Mouse (Mus musculus) intestine, postnatal 0 days (tissue): ENCODE data around the gene Herpud2. TPM values are rescaled to one million over a fixed set of nuclear protein-coding genes. Genes with fewer than 3 reads are reported as not detected.

Source experiments
- ATAC-seq: fragments of 200-750 bp; cut with Nextera tagmentation; 2 replicates; pipeline ENCODE4 v1.8.0; 2017; ENCODE audit warnings: mild to moderate bottlenecking, moderate TSS enrichment, moderate library complexity
- H3K27ac ChIP-seq: fragments of 300-500 bp; sonication (generic); 2 replicates; pipeline ENCODE4 v1.5.1; 2014; ENCODE audit warnings: mild to moderate bottlenecking, low read depth, low read length, moderate library complexity
- H3K27me3 ChIP-seq: fragments of 300-500 bp; sonication (generic); replicated peaks from 2 replicates; pipeline ENCODE4 v1.6.1; 2014; ENCODE audit warnings: low read length, mixed read lengths; ENCODE audit not compliant: control insufficient read depth, insufficient read depth
- H3K36me3 ChIP-seq: fragments of 300-500 bp; sonication (generic); 2 replicates; pipeline ENCODE4 v1.6.1; 2014; ENCODE audit warnings: mild to moderate bottlenecking, moderate library complexity; ENCODE audit not compliant: control insufficient read depth, insufficient read depth
- H3K4me1 ChIP-seq: fragments of 300-500 bp; sonication (generic); replicated peaks from 2 replicates; pipeline ENCODE4 v1.6.1; 2014; ENCODE audit warnings: antibody characterized with exemption, low read length, mixed read lengths; ENCODE audit not compliant: control insufficient read depth, insufficient read depth
- H3K4me2 ChIP-seq: fragments of 300-500 bp; sonication (generic); replicated peaks from 2 replicates; pipeline ENCODE4 v1.6.1; 2014; ENCODE audit warnings: low read depth, mild to moderate bottlenecking, moderate library complexity
- H3K4me3 ChIP-seq: fragments of 300-500 bp; sonication (generic); 2 replicates; pipeline ENCODE4 v1.5.1; 2014; ENCODE audit warnings: low read depth, low read length
- H3K9ac ChIP-seq: fragments of 300-500 bp; sonication (generic); 2 replicates; pipeline ENCODE4 v1.6.1; 2014; ENCODE audit warnings: mild to moderate bottlenecking, low read depth, low read length
- H3K9me3 ChIP-seq: fragments of 300-500 bp; sonication (generic); 2 replicates; pipeline ENCODE4 v1.6.1; 2016; ENCODE audit warnings: mixed run types; ENCODE audit not compliant: control insufficient read depth
- CTCF ChIP-seq: sonication (generic); IDR thresholded peaks from 2 replicates; pipeline ENCODE4 v1.5.1; 2016; ENCODE audit warnings: low read depth, mild to moderate bottlenecking, control low read depth, antibody characterized with exemption, moderate library complexity
- WGBS: fragments of 180-500 bp; shearing (Covaris S2); extraction: QIAGEN DNeasy Blood & Tissue Kit; methylation state at CpG from one replicate; pipeline ENCODE4 v1.1.7; 2014; 5-methylcytosine and 5-hydroxymethylcytosine counted together
- polyA plus RNA-seq: library from polyadenylated mRNA; unstranded; fragments of >200 nt; fragmentation: Nextera tagmentation; extraction: Ambion mirVana; gene quantifications from 2 replicates; pipeline ENCODE4 v1.2.1, GENCODE M21; 2015

Herpud2 gene
- polyA plus RNA-seq, 1 experiment from 2014 or later = 21.9 TPM

- ATAC-seq = no peak
- TF ChIP-seq CTCF = peak; percentile 93
- H3K4me1 ChIP-seq = no peaks in the 10 kb centered on the region
- no peak overlapping the region for H3K9ac ChIP-seq
- no peaks in the 10 kb centered on the region for H3K9me3 ChIP-seq
- H3K27me3 ChIP-seq = no peaks in the 10 kb centered on the region
- no peak overlapping the region for H3K4me2 ChIP-seq
- H3K27ac ChIP-seq = no peak overlapping the region
- peaks cover 39% of the 10 kb centered on the region for H3K36me3 ChIP-seq
- no peak overlapping the region for H3K4me3 ChIP-seq
Observed at GRCm38 (mm10) chr9:25104638-25105037, 47.0 kb downstream of the Herpud2 start.

- WGBS = 84% methylated on average over 1 of the region's 1 CpGs
Observed at GRCm38 (mm10) chr9:25102881-25103280, 48.7 kb downstream of the Herpud2 start.

GRCm38 (mm10) chr9:25090853-25091252 is 60.8 kb downstream of the Herpud2 start:
- Histone ChIP-seq H3K27ac (no peak overlapping the region), H3K4me1 (no peaks in the 10 kb centered on the region), H3K27me3 (no peaks in the 10 kb centered on the region), H3K36me3 (no peaks in the 10 kb centered on the region), H3K4me2 (no peak overlapping the region), H3K9ac (no peak overlapping the region), H3K4me3 (no peak overlapping the region), H3K9me3 (no peaks in the 10 kb centered on the region)
- 38% methylated on average over 1 of the region's 1 CpGs for WGBS
- no peak for TF ChIP-seq CTCF
- no peak for ATAC-seq

More at GRCm38 (mm10) chr9:25102881-25103280, 48.7 kb downstream of the Herpud2 start:
- H3K4me2 ChIP-seq = no peak overlapping the region
- H3K27me3 ChIP-seq = no peaks in the 10 kb centered on the region
- H3K4me1 ChIP-seq = no peaks in the 10 kb centered on the region
- H3K9me3 ChIP-seq = no peaks in the 10 kb centered on the region
- no peak overlapping the region for H3K9ac ChIP-seq
- no peak for TF ChIP-seq CTCF
- H3K27ac ChIP-seq = no peak overlapping the region
- H3K4me3 ChIP-seq = no peak overlapping the region
- peaks cover 26% of the 10 kb centered on the region for H3K36me3 ChIP-seq
- ATAC-seq = no peak

- no peak for TF ChIP-seq CTCF
- 74% methylated on average over 2 of the region's 2 CpGs for WGBS
- Histone ChIP-seq H3K36me3 (no peaks in the 10 kb centered on the region), H3K9ac (no peak within 1 kb of the TSS), H3K4me2 (no peak within 1 kb of the TSS), H3K4me1 (no peaks in the 10 kb centered on the region), H3K9me3 (no peaks in the 10 kb centered on the region), H3K27me3 (no peaks in the 10 kb centered on the region), H3K4me3 (no peak within 1 kb of the TSS), H3K27ac (no peak within 1 kb of the TSS)
- ATAC-seq = no peak
Observed at GRCm38 (mm10) chr9:25089122-25089521, 62.5 kb downstream of the Herpud2 start, which contains the start of gene Gm10181. Gene Gm10181 (plus strand): TSS chr9:25089422.

DNA sequence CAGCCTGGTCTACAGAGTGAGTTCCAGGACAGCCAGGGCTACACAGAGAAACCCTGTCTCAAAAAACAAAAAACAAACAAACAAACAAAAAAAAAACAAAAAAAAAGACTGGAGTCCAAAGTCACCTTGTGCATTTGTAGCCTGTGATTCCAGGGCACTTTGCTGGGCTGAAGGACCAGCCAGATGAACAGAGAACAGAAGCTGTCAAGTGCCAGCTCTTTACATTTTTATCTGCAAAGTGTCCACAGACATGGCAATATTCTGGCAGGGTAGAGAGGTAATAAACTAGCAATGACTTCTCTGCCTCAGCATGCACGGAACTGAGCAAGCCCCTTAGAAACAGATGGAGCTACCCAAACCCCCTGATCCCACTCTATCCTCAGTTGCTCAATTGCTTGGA is 75.1 kb downstream of the Herpud2 start:
- TF ChIP-seq CTCF = no peak
- 54% methylated on average over 1 of the region's 1 CpGs for WGBS
- Histone ChIP-seq H3K4me1 (no peaks in the 10 kb centered on the region), H3K36me3 (no peaks in the 10 kb centered on the region), H3K27me3 (no peaks in the 10 kb centered on the region), H3K4me2 (no peak overlapping the region), H3K9me3 (no peaks in the 10 kb centered on the region), H3K9ac (no peak overlapping the region), H3K4me3 (no peak overlapping the region), H3K27ac (no peak overlapping the region)
- ATAC-seq = no peak

DNA sequence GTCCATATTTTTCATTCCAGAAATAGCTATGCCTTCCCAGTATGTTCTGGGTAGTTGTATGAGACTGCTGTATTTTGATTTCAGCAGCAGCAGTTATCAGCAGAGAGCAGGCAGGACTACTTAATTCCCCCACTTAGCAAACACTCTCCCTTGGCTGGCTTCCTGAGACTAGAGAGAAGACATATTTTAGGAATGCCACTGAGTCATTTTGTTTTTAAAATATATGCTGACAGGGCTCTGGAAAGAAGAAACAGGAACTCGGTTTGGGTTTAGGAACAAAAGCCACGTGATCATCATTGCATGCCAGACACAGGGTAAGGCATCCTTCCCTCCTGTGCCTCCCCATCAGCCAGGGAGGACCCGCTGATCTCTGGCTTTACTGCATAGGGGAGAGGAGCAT is 75.6 kb downstream of the Herpud2 start:
- Histone ChIP-seq H3K9ac (no peak overlapping the region), H3K27me3 (no peaks in the 10 kb centered on the region), H3K9me3 (no peaks in the 10 kb centered on the region), H3K27ac (no peak overlapping the region), H3K4me1 (no peaks in the 10 kb centered on the region), H3K4me2 (no peak overlapping the region), H3K4me3 (no peak overlapping the region), H3K36me3 (no peaks in the 10 kb centered on the region)
- TF ChIP-seq CTCF = no peak
- ATAC-seq = no peak
- WGBS = 28% methylated on average over 3 of the region's 3 CpGs

DNA sequence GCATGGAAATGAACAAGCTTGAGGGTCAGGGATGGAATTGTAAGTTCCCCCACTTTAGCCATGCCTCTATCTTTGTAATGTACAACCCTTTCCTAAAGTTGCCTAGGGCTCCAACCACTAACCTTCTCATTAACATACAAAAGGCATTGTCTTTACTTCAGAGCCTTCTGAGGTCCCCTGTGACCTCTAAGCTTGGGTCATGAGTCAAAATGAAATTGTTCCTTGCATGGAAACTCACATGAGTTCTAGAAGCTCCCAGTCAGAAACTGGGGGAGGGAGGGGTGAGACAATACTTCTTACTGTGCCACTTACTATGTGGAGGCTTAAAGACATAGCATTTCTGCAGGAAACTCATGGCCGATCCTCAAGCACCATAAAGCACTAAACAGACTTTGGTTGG is 79.0 kb downstream of the Herpud2 start:
- Histone ChIP-seq H3K9ac (no peak overlapping the region), H3K36me3 (no peaks in the 10 kb centered on the region), H3K27ac (no peak overlapping the region), H3K4me1 (no peaks in the 10 kb centered on the region), H3K4me2 (no peak overlapping the region), H3K9me3 (no peaks in the 10 kb centered on the region), H3K27me3 (no peaks in the 10 kb centered on the region), H3K4me3 (no peak overlapping the region)
- WGBS = 80% methylated on average over 1 of the region's 1 CpGs
- no peak for ATAC-seq
- no peak for TF ChIP-seq CTCF
